Mouse (Mus musculus): Measurements from ENCODE around the gene Coro1c. TPM values are rescaled to one million over a fixed set of nuclear protein-coding genes. Genes with fewer than 3 reads are reported as not detected.

Gene Coro1c
- total and polyA plus RNA-seq, 3 experiments = 77.3 to 158 (median 103) TPM

DNA sequence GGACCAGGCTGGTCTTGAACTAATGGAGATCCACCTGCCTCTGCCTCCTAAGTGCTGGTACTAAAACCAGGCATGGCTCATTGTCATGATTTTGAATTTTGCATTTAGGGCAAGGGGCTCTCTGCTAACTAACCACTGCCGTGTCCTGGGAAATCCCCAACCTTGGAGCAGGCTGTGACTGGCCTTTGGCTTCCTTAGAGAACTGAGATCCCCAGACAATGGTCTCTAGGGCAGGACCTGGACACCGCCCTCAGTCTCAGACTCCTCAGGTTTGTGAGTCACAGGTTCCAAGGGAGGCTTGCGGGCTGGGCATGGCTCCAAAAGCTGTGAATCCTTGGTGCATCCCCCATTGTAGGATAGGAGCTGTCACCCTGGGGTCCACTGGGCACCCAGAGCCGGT, 81.9 kb downstream of the Coro1c start:
- Histone ChIP-seq H3K36me3 (ENCODE audit: control insufficient read depth in 1 of 2, insufficient read depth in 2 of 2, low read length in 2 of 2) (peaks cover 0 to 6% of the 10 kb centered on the region in 2 experiments; a peak in 2 of 4 replicates), H3K9me3 (replicated peaks; ENCODE audit: insufficient read depth, low read length) (no peaks in the 10 kb centered on the region), H3K9ac (ENCODE audit: control insufficient read depth, low read depth, low read length, poor library complexity, severe bottlenecking) (no peak overlapping the region), H3K79me2 (ENCODE audit: control insufficient read depth, insufficient read depth, low read length, poor library complexity) (peaks cover 5% of the 10 kb centered on the region), H3K27me3 (ENCODE audit: control insufficient read depth in 1 of 2, insufficient read depth in 2 of 2, low read length in 2 of 2) (no peaks in the 10 kb centered on the region), H3K27ac (ENCODE audit: control insufficient read depth, low read depth, low read length) (no peak overlapping the region), H3K4me3 (ENCODE audit: control insufficient read depth in 1 of 2, insufficient read depth in 1 of 2, low read depth in 2 of 2, low read length in 2 of 2) (no peak overlapping the region), H3K4me1 (ENCODE audit: control insufficient read depth in 1 of 2, insufficient read depth in 2 of 2, low read length in 2 of 2) (peaks cover 0 to 15% of the 10 kb centered on the region in 2 experiments; a peak in 2 of 4 replicates)
- TF ChIP-seq USF1 (IDR thresholded peaks at IDR 0.05; ENCODE audit: low read depth, low read length) (no peak), GABPA (IDR thresholded peaks at IDR 0.05; ENCODE audit: low read depth, low read length) (no peak), MAX (IDR thresholded peaks at IDR 0.05; ENCODE audit: low read length) (no peak), NRF1 (IDR thresholded peaks at IDR 0.05; ENCODE audit: insufficient read depth, low read depth, low read length, poor library complexity, severe bottlenecking) (no peak), POLR2AphosphoS2 (IDR thresholded peaks at IDR 0.05; ENCODE audit: low read length) (no peak), MYB (IDR thresholded peaks at IDR 0.05; ENCODE audit: low read depth, low read length) (no peak), MAFK (IDR thresholded peaks at IDR 0.05; ENCODE audit: borderline replicate concordance, low read depth, low read length) (no peak), ETS1 (IDR thresholded peaks at IDR 0.05; ENCODE audit: low read depth, low read length) (no peak), E2F4 (IDR thresholded peaks at IDR 0.05; ENCODE audit: borderline replicate concordance, low read depth, low read length) (no peak), USF2 (IDR thresholded peaks at IDR 0.05; ENCODE audit: borderline replicate concordance in 1 of 2, insufficient read depth in 1 of 2, low read depth in 1 of 2, low read length in 2 of 2) (no peak), UBTF (IDR thresholded peaks at IDR 0.05; ENCODE audit: borderline replicate concordance, insufficient read depth, low read depth, low read length) (no peak), MYC (IDR thresholded peaks at IDR 0.05; ENCODE audit: low read depth, low read length) (no peak), EP300 (IDR thresholded peaks at IDR 0.05; ENCODE audit: low read depth in 1 of 2, low read length in 2 of 2) (no peak), TBP (IDR thresholded peaks at IDR 0.05; ENCODE audit: low read depth, low read length) (no peak)
- DNase-seq (ENCODE audit: low read depth, low spot score) = no peak

DNA sequence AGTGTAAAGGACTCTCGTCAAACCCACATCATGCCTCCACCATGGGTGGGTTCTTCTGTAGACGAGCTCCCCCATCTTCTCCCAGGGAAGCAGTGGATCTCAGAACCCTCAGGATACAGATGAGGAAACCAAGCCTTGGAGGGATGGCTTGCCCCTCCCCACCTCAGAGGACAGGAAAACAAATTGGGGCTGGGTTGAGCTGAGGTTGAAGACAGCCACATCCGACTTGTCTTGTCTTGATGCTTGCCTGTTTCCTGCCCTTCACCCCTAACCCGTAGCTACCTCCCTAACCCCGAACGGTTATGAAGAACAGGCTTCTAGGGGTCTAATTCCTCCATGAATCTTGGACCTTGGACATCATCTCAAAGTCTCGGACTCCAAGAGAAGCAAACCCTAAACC, 83.0 kb downstream of the Coro1c start:
- no peaks in the 10 kb centered on the region for H3K9me3 ChIP-seq (replicated peaks; ENCODE audit: insufficient read depth, low read length)
- TF ChIP-seq ZMIZ1 (IDR thresholded peaks at IDR 0.05; ENCODE audit: low read depth, low read length) (no peak), MXI1 (IDR thresholded peaks at IDR 0.05; ENCODE audit: low read depth, low read length) (no peak), ELF1 (IDR thresholded peaks at IDR 0.05; ENCODE audit: low read depth, low read length) (no peak)
- peaks cover 0 to 4% of the 10 kb centered on the region in 2 experiments; a peak in 2 of 4 replicates for H3K36me3 ChIP-seq (ENCODE audit: control insufficient read depth in 1 of 2, insufficient read depth in 2 of 2, low read length in 2 of 2)
- no peak overlapping the region for H3K27ac ChIP-seq (ENCODE audit: control insufficient read depth, low read depth, low read length)
- no peak overlapping the region for H3K9ac ChIP-seq (ENCODE audit: control insufficient read depth, low read depth, low read length, poor library complexity, severe bottlenecking)
- H3K27me3 ChIP-seq (ENCODE audit: control insufficient read depth in 1 of 2, insufficient read depth in 2 of 2, low read length in 2 of 2) = no peaks in the 10 kb centered on the region
- H3K4me1 ChIP-seq (ENCODE audit: control insufficient read depth in 1 of 2, insufficient read depth in 2 of 2, low read length in 2 of 2) = peaks cover 0 to 10% of the 10 kb centered on the region in 2 experiments; a peak in 2 of 4 replicates
- H3K79me2 ChIP-seq (ENCODE audit: control insufficient read depth, insufficient read depth, low read length, poor library complexity) = peaks cover 5% of the 10 kb centered on the region
- H3K4me3 ChIP-seq (ENCODE audit: control insufficient read depth in 1 of 2, insufficient read depth in 1 of 2, low read depth in 2 of 2, low read length in 2 of 2) = no peak overlapping the region
- no peak for DNase-seq (ENCODE audit: low read depth, low spot score)

Data from MEL (cell line).